Mouse (Mus musculus) spleen, embryonic (tissue): ENCODE data around the gene Med6.
"Not testable (repeated sequence)": the region's sequence is repeated elsewhere in the genome, so short reads cannot be mapped to it uniquely, and the experiment has no call there.

Experiments used
- CTCF ChIA-PET: fragments of 350-600 bp; sonication (Branson Sonifier 250); formaldehyde crosslinking; loops from one replicate; lab custom pipeline; 2022; lab: Charles Lee

Med6 gene

DNA sequence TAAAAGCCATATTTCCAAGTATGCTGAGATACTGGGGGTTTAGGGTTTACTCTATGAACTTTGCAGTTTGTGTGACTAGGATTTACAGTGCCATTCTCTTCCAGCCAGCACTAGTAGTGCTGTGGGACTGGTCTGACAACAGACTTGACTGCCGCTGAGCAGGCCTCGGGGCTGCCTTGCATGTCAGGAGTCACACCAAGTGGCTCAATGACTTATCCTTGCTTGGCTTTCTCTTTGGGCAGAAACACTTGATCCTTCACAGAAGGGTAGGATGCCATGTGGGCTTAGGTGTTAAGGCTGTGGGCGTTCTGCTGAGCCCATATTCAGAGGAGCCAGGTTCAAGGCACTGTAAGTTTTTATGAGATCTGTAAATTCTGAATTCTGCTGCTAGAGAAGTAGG, 45.5 kb downstream of the Med6 start:
- CTCF ChIA-PET, result no interaction called here

DNA sequence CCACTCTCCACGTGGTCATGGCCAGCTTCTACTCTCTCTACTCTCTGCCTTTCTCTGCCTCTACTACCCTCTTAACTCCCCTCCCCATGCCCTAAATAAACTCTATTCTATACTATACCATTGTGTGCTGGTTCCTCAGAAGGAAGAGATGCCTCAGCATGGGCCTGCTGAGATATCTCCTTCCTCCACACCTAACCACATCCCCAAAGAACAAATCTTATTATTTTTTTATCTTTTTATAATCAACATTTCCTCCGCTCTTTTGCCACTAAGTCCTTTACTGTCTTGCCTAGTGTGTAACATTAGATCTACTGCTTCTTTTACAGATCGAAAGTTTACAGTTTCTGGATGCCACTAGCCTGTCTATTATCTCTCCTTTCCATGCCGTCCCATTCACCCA, 47.6 kb downstream of the Med6 start:
- CTCF ChIA-PET, result no interaction called here

DNA sequence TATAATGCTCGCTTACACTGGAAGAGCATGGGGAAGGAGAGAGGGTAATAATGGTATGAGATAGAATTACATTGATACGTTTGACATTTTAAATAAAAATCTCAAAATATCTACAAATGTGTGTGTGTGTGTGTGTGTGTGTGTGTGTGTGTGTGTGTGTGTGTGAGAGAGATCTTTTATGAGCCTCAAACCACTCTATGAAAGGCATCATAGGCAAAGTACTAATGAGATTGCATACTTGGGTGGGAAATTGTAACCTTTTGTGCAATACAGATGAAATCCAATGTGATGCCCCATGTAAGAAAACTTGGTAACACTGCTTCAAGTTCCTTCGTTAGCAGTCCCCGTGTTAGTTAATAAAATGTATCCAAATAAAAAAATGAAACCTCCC, 61.8 kb downstream of the Med6 start:
- CTCF ChIA-PET, result no interaction called here

DNA sequence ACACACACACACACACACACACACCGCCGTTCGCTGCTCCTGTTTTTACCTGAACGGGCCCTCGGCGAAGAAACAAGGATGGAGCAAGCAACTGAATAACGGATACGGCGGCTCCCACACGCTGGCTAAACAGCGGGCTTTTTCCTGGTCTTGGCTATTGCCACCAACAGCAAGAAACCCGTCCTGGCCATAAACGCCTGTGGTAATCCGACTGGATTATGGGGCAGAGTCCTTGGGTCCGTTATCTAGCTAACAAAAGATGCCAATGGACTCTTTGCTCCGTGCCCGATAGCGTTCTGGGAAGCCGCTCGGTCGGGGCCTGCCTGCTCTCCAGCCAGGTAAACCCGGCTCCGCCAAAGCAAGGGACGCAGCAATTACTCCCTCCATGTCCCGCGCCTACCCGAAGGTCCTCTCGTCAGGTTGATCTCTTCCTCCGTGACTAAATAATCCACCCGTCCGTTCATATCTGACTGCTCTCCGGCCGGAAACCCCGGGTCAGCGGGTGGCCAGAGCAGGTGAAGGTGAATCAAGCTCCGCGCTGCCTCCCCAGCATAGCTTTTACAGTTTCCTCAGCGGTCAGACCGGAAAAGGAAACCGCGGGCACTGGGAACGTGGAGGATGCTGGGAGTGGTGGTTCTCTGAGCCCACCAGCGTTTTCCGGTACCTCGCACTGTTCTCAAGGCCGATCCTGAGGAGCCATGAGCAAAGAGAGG, 62.3 kb downstream of the Med6 start, which contains the start of the genes Gm20498 and Synj2bp:
Gm20498 (minus strand) TSS at position 590 of the 713 bp plus-strand sequence.
Synj2bp (minus strand) TSS at position 596 of the 713 bp plus-strand sequence.
- CTCF ChIA-PET, result no interaction called here

DNA sequence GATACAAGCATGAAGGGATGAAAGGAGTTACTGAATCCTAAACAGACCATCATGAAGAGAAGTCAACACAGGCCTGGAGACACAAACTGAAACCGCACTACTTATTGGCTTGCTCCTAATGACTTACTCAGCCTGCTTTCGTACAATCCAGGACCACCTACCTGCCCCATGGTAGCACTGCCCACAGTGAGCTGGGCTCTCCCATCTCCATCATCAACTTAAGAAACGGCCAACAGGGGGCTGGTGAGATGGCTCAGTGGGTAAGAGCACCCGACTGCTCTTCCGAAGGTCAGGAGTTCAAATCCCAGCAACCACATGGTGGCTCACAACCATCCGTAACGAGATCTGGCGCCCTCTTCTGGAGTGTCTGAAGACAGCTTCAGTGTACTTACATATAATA, 64.2 kb downstream of the Med6 start:
- CTCF ChIA-PET, result not testable (repeated sequence)
